9 mouse cellular contexts compared by ENCODE assay signal in the genomic region with DNA sequence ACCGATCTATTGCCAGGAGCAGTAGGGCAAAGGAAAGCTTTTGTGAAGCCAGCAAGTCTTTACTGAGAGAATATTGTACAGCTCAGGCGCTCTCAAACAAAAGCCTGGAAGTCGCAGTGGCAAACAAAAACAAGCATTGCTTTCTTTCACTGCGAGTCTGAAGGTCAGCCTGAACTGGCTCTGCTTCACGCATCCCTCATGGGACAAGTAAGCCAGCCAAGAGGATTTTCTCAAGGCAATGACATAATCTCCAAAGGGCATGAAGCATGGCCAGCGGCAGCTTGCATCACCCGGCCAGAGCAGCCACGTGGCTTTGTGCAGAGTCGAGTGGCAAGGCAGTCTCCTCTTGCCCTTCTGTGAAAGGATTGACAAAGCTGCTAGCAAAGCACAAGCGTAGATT.
A peak's percentile ranks its signal among the peaks of the same experiment; 100 is the strongest.
DNase-seq lines count a peak whose midpoint lies in the region; ATAC-seq lines count a peak whose summit lies in the region.
"Had no signal": no experiment of that assay in that cellular context is flagged by ENCODE, and none has a peak within 500 bp of the region (broad histone marks: within the 10 kb centered on the region; RNA-seq: fewer than 3 reads in every experiment).

No protein-coding gene starts in this region.

- peak; percentile 69 for DNase-seq in left cerebral cortex, postnatal 4 days
- no peak for DNase-seq in left cerebral cortex, adult 11 months (ENCODE audit: low spot score)
- DNase-seq in adrenal gland, postnatal 36 days, result peak; percentile 84 to 87
- DNase-seq in gastrocnemius, postnatal 10 days, result peak; percentile 9
- DNase-seq in midbrain, embryonic 10.5 days (ENCODE audit: low spot score), result peak; percentile 31
- DNase-seq in thymus, postnatal 4 days, result no peak
- DNase-seq in left cerebral cortex, adult 8-10 months (ENCODE audit: low spot score in 2 of 2), result no peak

- no peak overlapping the region for H3K4me3 ChIP-seq in midbrain, embryonic 10.5 days
- H3K4me3 ChIP-seq: erythroblast, embryonic 14.5 days had no signal

- ATAC-seq in megakaryocyte, adult 5-6 weeks (ENCODE audit: poor library complexity, severe bottlenecking), result no peak

- no peaks in the 10 kb centered on the region for H3K9me3 ChIP-seq in midbrain, embryonic 10.5 days (replicated peaks)

- no peaks in the 10 kb centered on the region for H3K36me3 ChIP-seq in midbrain, embryonic 10.5 days

- H3K27ac ChIP-seq in midbrain, embryonic 10.5 days (replicated peaks), result peak overlapping the region; percentile 68

- intact Hi-C loops in left cerebral cortex, postnatal 4 days (cut with DNase I), result no loop called here

- H3K27me3 ChIP-seq in midbrain, embryonic 10.5 days (ENCODE audit: low read depth, poor library complexity, severe bottlenecking), result no peaks in the 10 kb centered on the region

- 59% methylated on average over 10 of the region's 10 CpGs for WGBS in midbrain, embryonic 10.5 days

- H3K4me1 ChIP-seq in midbrain, embryonic 10.5 days, result peaks cover 8% of the 10 kb centered on the region

Comparison
In these comparisons a context has a peak if more than half of its experiments do, and no peak if none do; other contexts are left out.
1. DNase-seq: peak in left cerebral cortex, postnatal 4 days (single experiment), adrenal gland, postnatal 36 days (2 of 2), gastrocnemius, postnatal 10 days (single experiment) and midbrain, embryonic 10.5 days (single experiment); none in left cerebral cortex, adult 11 months (single experiment), thymus, postnatal 4 days (single experiment) and left cerebral cortex, adult 8-10 months (0 of 2).